Mouse (Mus musculus) hematopoietic stem cell, adult 5-6 weeks (primary cell): ENCODE results near the gene Fbxo47. TPM values are rescaled to one million over a fixed set of nuclear protein-coding genes. Genes with fewer than 3 reads are reported as not detected.
A peak's percentile ranks its signal among the peaks of the same experiment; 100 is the strongest.

Experiments used
- ATAC-seq, 2 experiments: fragments of 125-278 bp in 1 of 2; replicated peaks in 1 of 2; 2 replicates each; pipeline ENCODE4 v1.8.0; 2016 to 2017; ENCODE audit warnings: inconsistent platforms in 2 of 2, mild to moderate bottlenecking in 2 of 2, moderate number of reproducible peaks in 2 of 2, low read depth in 1 of 2, moderate TSS enrichment in 1 of 2; ENCODE audit not compliant: low FRiP score in 2 of 2, poor library complexity in 2 of 2, severe bottlenecking in 2 of 2, insufficient read depth in 1 of 2, low TSS enrichment in 1 of 2
- total RNA-seq: library from RNA; stranded (forward); fragments of 172-1452, 232-1000 nt; gene quantifications from 2 replicates; pipeline ENCODE4 v1.2.3, GENCODE M21; 2017

Fbxo47 gene
- total RNA-seq, 1 experiment from 2014 or later: 0.25 TPM

- ATAC-seq: no peak
These were observed 62.4 kb downstream of the Fbxo47 start for GRCm38 (mm10) chr11:97821401-97822064.

- no peak for ATAC-seq
These were observed 63.1 kb downstream of the Fbxo47 start for GRCm38 (mm10) chr11:97820840-97821239.

GRCm38 (mm10) chr11:97819923-97820322 lies 64.0 kb downstream of the Fbxo47 start:
- ATAC-seq: no peak

- no peak for ATAC-seq
These were observed 64.9 kb downstream of the Fbxo47 start for GRCm38 (mm10) chr11:97819102-97819501.

- no peak for ATAC-seq
These were observed 65.4 kb downstream of the Fbxo47 start for GRCm38 (mm10) chr11:97818571-97818970.

- no peak for ATAC-seq
These were observed 66.0 kb downstream of the Fbxo47 start for GRCm38 (mm10) chr11:97818003-97818402.

- no peak for ATAC-seq
These were observed 66.6 kb downstream of the Fbxo47 start for GRCm38 (mm10) chr11:97817379-97817778.

GRCm38 (mm10) chr11:97816916-97817315 lies 67.0 kb downstream of the Fbxo47 start:
- ATAC-seq: no peak

- ATAC-seq: no peak
These were observed 67.8 kb downstream of the Fbxo47 start for GRCm38 (mm10) chr11:97816176-97816575.

- peak; percentile 25 to 66; a peak in 1 of 4 replicates for ATAC-seq
These were observed 68.2 kb downstream of the Fbxo47 start for GRCm38 (mm10) chr11:97815736-97816135.

GRCm38 (mm10) chr11:97813746-97814515 lies 70.0 kb downstream of the Fbxo47 start:
- no peak for ATAC-seq

GRCm38 (mm10) chr11:97813085-97813484 lies 70.9 kb downstream of the Fbxo47 start:
- ATAC-seq: no peak

- ATAC-seq: no peak
These were observed 71.4 kb downstream of the Fbxo47 start for GRCm38 (mm10) chr11:97812491-97812921.

- ATAC-seq: no peak
These were observed 72.2 kb downstream of the Fbxo47 start for GRCm38 (mm10) chr11:97811569-97812362.

GRCm38 (mm10) chr11:97810970-97811369 lies 73.0 kb downstream of the Fbxo47 start:
- ATAC-seq: no peak

- peak in 1 of 2 experiments; percentile 40; a peak in 3 of 4 replicates for ATAC-seq
These were observed 73.6 kb downstream of the Fbxo47 start for GRCm38 (mm10) chr11:97810356-97810755.

GRCm38 (mm10) chr11:97809235-97810121 lies 74.5 kb downstream of the Fbxo47 start:
- ATAC-seq: no peak
